Mouse (Mus musculus) adrenal gland (tissue): Measurements from ENCODE around the gene Eif3k.

Source experiments
- intact Hi-C: fragments of 180-260 bp; cut with DNase I; formaldehyde crosslinking; loops from one replicate; pipeline ENCODE4 v1.15.1; 2025

The Eif3k gene

DNA sequence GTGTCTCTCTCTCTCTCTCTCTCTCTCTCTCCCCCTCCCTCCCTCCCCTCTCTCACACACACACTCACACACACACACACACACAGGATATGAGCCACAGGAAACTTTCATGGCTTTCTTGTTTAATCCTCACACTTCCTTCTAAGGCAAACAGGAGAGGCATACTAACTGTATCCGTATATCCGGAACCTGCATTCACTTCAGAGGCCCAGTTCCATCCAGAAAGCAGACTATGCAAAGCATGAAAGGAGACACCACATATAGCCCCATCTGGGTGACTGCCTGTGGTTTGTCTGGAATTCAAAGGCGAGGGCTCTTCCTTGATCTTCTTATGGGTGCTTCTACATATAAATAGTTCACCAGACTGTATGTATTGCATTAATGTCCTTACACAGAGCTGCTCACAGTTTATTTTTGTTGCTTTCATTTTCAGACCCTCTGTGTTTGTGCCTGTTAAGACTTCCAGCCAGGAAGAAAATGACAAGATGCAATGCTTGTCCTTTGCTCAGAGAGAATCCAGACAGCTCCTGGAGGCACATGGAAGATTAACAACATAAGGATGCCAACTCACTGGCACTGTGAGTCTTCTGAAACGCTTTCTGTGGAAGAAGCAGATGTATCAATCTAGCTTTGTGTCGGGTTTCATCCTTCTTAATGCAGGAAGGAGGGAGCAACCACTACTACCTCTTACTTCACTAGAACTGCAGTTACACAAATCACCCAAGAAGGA lies 38.0 kb downstream of the Eif3k start:
- intact Hi-C loops: no loop called here

DNA sequence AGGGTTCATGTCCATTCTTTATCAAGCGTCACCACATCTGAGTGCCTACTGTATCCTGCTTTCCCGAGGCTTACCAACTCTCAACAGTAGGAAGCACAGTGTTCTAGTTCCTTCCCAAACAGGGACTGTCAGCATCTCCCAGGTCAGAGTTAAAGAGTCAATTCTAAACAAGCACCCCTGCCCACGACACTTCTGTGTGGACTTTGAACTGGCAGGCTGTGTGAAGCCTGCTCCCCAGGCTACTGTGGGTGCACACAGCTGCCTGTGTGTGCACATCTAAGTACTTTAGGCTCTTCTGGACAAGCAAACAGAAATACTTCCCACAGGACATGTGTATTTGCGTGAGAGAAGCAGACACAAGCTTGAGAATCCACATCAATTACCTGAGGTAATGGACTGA lies 40.1 kb downstream of the Eif3k start:
- intact Hi-C loops: no loop called here

DNA sequence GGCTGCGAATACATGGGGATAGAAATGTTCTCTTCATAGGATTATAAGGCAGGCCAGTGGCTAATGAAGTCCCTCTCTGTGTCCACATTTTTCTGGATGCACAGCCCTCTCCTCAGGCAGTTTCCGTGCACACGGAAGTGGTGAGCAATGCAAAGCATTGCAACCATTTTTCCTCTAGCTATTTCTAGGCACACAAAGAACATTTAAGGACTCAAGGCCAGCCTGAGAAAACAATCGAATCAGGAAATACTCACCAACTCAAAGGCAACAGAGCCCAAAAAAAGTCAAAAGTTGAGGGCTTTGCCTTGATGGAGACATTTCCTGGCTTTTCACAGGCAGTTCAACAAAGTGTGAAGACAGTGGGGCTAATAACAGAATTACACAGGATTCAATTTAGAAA lies 40.5 kb downstream of the Eif3k start:
- intact Hi-C loops: no loop called here

DNA sequence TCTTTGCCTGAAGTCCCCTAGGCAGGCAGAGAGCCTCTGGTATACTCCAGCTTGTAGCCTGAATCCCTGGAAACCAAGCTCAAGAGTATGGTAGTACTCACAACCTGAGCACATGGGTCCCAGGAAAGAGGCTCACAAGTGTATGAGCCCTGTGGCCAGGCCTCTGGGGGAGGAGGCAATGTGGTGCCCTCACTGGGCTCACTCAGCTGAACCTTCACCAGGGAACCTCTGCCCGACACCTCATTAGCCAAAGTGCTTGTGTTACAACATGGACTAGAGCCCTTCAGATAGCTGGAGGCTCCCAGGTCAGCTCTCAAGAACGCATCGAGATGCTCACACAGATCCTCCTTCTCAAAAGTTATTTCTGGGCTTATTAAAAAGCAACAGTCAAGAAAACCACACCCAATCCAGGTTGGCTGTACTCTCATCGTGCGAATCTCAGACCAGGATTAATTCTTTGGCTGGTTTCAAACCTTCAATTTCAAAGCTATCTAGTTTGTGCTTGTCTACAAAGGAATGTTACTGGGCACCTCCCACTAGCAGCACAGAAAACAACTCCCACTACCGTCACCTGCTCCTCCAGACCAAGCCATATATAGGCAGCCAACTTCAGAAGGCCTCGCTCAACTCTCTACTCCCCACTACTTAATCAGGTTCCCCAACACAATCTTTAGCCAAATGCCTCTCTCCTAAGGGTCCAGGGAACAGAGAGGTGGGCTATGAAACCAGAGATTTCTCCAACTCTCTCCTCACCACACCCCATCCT lies 42.1 kb downstream of the Eif3k start:
- intact Hi-C loops: no loop called here

DNA sequence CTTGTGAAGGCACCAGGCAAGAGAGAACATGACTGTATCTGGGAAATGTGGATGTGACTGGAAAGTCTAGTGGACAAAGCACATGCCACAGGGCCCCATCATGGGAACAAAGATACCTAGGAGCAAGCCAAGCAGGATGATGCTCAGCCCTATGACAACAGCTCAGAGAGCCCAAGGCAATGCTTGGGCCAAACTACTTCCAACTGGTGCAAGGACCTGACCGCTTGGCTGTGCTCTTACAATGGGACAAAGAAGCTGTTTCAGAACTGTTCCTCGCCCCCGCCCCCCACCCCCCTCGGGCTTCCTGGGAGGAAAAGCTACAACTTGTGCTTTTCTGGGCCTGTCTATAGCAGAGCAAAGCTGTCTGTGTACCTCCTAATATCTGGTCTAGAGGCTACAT lies 43.0 kb downstream of the Eif3k start:
- intact Hi-C loops: no loop called here

DNA sequence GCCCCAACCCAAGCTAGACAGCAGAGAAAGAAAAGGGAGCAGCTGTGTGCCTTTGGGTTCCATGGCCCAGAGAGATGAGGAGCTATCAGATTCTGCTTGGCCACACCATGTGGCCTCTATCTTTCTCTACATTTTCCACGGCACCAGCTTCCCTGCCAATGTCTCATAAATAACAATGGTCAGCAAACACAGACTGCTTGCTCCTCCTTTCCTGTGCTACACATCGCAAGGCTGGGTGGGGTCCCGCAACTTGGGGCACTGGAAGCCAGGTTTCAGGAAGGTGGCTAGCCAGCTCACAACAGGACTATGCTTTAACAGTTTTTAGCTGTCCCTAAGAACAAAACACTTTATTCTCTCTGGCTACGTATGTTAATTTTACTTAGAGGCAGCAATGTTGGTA lies 44.9 kb downstream of the Eif3k start:
- intact Hi-C loops: no loop called here

DNA sequence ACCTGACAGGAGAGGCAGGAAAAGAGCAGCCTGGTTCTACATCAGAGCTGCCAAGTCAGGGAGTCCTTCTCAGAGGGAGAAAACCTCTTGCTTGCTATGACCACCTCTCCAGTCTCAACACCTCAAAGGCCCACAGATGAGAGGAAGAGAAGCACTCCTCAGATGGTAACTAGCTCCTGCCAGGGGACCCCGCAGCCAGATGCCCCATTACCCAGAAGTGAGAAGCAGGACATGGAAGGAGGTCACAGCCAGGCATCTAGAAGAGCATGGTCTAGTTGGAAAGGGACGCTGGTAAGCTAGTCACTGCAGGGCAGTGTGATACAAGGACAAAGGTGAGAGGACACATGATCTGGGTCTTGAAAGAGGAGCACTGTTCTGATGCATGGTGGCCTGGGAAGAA lies 47.8 kb downstream of the Eif3k start:
- intact Hi-C loops: no loop called here

DNA sequence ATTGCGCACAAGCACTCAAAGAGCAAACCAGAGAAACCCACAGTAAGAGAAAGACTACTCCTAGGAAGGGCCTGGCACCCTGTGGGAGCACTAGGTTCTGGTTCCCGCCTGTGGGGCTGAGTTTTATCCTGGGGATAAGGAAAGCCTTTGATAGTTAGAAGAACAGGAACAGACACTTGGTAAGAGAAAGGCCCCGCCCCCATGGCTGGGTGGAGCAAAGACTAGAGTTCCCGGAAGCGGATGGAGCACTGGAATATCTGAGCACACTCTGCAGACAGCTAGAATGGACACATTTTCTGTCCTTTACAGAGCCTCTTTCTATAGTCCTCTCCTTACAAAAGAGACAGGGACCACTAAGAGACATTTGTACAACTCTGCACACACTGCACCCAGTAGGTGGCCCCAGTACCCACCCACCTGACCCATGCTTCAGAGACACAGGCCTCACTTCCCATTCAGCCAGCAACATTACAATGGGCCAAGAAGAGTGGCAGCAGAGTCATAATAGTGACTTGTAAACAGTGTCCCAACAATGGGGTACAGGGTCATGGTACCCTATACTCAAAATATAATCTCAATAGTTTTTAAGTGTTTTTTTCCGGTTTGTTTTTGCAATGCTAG lies 49.1 kb downstream of the Eif3k start:
- intact Hi-C loops: no loop called here

DNA sequence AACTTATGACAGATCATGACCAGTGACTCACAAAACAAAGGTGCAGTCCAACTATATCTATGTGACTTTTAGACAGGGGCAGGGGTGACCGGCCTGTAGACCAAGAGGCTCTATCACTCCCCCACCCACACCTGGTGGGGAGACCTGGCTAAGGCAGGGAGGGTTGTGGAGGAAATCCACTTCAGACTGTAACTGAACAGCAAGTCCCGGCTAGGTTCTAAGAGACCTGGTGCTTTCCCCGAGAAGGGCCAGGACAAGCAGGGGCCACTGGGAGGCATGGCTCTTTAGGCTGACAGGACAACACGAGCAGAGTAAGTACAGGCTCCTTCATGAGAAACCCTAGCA lies 50.0 kb downstream of the Eif3k start:
- intact Hi-C loops: no loop called here

DNA sequence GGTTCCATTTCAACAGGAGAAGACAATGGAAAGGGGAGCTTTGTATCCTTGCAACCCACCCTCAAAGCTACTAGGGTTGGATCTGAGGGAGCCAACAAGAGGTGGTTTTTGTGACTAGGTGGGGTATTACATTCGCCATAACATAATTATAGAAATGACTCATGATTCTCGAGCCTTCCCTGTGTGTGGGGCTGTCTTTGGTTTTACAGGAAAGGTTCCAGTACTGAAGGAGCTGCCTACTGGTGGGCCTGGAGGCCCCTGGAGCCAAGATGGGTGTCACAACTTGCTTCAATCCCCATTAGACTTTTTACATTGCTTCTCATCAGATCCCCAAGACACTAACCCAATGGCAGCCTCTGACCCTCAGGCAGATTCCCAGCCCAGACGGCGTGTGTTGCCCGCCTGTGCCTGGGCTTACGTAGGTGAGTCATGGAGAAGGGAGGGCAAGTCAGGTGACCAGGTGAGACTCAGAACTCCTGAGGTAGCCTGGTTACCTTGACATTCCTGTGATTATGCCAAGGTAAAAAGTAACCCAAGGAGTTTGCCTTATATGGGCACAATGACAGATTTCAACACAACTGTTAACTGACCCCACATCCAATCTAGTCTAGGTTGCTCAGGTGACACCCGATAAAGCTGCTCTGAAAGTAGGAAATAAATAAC lies 50.5 kb downstream of the Eif3k start:
- intact Hi-C loops: no loop called here

DNA sequence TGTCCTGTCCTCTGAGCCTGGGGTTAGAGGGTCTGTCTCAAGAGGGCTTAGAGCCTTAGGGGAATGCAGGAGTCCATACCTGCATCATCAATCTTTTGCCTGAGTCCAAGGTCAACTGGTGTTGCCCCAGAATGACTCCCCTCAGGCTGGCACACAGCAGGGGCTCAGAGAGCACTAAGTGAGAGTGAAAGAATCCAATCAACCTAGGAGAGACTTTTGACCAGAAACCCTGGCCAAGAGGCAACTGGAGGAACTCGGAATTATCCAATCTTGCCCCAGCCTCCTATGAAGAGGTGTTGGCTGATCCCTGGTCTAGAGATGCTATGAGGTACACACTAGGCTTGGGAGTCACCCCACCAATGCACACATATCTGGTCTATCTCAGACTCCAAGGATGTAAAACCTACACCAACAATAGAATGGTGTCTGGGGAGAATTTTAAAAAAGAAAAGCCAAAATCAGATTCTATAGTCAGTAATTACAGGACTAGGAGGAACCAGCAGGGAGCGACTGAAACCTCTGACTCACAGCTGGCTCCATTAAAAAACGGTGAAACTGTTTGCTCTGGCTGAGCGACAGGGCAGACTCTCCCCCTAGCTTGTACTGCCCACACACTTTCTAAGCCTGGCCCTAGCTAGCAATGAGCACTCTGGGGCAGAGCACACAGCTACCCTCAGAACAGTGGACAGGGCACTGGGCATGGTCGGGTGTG lies 51.2 kb downstream of the Eif3k start:
- intact Hi-C loops: no loop called here

DNA sequence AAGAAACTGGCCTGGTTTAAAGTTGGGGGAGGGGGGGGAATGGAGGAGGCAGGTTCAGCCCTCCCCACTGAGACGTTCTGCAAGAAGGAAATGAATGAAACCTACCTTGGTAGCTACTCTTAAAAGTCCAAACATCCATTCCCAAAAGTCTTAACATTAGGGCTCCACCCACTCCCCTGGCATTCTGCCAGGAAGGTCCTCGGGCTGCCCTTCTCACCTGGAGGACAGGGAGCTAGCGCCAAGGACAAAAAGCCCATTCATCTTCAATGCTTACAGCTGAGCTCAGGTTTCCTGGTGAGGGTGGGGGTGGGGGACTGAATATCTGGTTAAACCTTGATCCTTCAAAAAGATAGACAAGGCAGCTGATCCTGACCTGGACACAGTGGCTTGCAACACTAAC lies 52.3 kb downstream of the Eif3k start:
- intact Hi-C loops: no loop called here

DNA sequence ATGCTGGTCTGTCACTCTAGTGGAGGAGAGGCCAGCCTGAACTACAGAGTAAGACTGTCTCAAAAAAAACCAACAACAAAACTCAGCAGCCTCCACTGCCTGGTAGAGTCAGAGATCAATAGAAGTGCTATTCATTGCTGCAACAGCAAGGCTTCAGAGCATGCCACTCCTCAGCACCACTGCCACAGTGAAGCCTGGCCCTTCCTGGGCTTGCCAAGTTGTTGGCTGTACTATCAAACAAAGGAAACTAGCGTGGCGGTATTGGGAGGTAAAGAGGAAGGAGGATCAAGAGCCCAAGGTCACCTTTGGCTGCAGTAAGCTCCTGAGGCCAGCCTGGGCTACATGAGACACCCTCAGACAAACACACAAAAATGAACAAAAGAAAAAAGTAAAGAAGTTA lies 55.5 kb downstream of the Eif3k start:
- intact Hi-C loops: no loop called here

DNA sequence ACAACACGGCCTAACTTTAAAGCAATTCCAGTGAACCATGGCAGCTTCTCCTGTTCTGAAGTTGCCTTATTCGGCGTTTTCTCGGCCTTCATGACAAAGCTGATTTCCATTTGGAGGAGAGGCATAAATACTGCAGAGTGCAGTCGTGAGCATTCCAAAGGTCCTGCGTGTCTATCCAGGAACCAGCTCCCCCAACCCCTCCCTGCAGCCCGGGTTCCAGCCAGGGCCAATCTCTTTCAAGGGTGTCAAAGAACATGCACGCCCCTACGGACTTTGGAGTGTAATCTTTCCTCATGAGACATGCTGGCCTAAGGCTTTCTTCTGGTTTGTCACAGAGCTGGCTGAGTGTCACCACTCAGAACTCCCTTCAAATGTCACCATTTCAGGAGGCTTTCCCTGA lies 56.3 kb downstream of the Eif3k start:
- intact Hi-C loops: no loop called here

DNA sequence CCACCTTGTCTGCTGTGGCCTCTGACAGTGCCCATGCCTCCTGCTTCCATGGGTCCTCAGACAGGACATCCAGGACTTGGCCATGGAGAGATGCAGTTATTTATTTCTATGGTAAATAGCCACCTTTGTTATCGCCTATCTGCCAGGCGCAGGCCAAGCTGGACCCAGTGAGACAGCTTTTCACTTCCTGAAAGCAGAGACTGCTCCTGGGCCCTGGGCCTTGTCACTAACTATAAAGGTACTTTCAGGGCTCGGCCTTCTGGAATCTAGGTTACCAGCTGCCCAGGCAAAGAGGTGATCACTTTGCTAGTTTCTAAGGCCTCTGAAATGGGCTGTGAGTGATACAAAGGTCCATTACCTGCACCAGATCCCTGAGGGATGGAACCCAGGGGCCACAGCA lies 56.9 kb downstream of the Eif3k start:
- intact Hi-C loops: loop anchor here (5.0 kb wide), 1 partner anchor 32 kb away; no protein-coding TSS in a partner anchor

DNA sequence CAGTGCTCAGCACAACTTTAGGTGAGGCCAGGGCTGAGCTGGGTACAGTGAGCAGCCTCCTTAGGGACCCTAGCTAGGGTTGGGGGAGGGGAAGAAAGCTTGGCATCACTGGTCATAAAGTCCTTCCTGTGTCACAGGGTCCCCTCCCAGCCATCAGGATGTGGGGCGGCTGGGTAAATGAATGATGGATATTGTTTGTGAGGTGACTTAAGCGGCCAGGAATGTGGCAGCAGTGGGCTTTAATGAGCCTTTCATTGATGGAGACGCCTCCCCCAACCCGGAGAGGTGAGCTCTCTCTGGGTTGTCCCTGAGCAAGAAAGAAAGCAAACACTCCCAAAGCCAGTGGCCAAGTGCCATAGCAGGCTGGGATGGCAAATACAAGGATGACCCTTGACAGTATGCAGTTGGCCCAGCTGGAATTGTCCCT lies 57.8 kb downstream of the Eif3k start:
- intact Hi-C loops: loop anchor here (5.0 kb wide), 1 partner anchor 33 kb away; no protein-coding TSS in a partner anchor

DNA sequence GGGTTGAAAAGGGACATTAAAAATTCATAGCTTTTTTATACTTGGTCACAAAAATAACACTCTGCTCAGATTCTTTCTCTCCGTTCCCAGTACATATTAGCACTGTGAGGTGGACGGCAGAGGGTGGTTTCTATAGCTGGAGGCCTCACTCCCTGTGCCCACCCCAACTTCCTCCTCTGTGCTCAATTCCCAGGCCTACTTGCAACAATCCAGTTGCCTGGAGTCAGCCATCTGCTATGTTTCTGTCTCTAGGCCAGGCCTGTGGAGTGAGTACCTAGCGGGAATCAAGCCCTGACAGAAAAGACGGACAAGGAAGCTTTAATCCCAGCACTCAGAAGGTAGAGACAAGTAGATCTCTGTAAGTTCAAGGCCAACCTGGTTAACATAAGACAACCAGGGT lies 59.1 kb downstream of the Eif3k start:
- intact Hi-C loops: loop anchor here (5.0 kb wide), 1 partner anchor 35 kb away; no protein-coding TSS in a partner anchor

DNA sequence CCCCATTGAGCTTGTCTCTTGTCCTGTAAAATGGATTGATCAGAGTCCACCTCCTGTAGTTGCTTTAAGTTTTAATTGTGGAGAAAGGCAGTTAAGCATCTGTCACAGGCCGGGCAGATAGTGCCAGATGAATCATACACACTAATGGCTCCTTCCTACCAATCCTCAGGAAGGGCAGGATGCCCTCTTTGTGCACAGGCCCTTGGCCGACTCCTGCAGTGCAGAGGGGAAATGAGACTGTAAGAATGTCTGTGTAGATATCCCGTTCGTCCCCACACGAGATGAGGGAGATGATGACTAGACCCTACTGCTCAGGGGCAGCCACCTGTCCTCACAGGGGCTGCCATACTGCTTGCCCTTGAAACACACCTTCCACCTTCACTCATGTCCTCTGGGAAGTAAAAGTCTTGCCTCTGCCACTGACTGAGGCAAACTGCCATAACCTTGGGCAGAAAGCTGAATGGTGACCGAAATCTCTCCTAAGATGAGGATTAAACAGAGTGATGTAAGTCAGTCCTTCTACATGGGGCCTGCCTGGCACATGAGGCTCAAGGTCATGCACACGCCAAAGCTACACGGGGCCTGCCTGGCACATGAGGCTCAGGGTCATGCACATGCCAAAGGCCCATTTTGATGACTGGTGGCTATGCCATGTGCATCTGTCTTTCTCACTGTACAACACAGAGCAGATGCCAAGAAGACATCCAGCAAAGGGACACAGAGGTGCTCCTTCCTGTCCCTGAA lies 59.8 kb downstream of the Eif3k start:
- intact Hi-C loops: loop anchor here (5.0 kb wide), 1 partner anchor 35 kb away; no protein-coding TSS in a partner anchor
